Mouse (Mus musculus) bone marrow macrophage, adult 2 months (primary cell): ENCODE data around the gene Gm26566.
A peak's percentile ranks its signal among the peaks of the same experiment; 100 is the strongest.
"Not testable (repeated sequence)": the region's sequence is repeated elsewhere in the genome, so short reads cannot be mapped to it uniquely, and the experiment has no call there.

Source experiments
- CTCF ChIP-seq: IDR thresholded peaks from 2 replicates; pipeline ENCODE4 v1.5.1; 2012; ENCODE audit warnings: low read depth, mild to moderate bottlenecking, low read length, moderate library complexity
- POLR2A ChIP-seq: IDR thresholded peaks from 2 replicates; pipeline ENCODE4 v1.6.1; 2012; ENCODE audit warnings: mild to moderate bottlenecking, low read depth, low read length, borderline replicate concordance

DNA sequence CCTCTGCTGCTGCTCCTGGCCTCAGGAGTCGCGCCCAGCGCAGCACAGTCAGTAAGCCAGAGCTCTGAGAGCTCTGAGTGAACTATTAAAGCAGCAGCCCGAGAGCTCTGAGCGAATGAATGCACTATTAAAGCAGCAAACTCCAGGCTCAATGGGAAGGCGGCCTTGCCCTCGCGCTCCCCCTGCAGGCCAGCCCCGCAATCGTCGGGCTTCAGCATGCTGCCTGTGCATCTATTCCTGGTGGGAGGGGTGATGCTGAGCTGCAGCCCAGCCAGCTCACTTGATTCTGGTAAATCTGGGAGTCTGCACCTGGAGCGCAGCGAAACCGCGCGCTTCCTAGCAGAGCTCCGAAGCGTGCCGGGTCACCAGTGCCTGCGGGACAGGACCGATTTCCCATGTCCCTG, 36.0 kb downstream of the Gm26566 start:
- not testable (repeated sequence) for TF ChIP-seq POLR2A
- TF ChIP-seq CTCF: peak; percentile 13; the same call in 1 of the 2 replicates
